Mouse (Mus musculus) megakaryocyte, embryonic 14.5 days (primary cell): Measurements from ENCODE around the gene Lhfpl3. TPM values are rescaled to one million over a fixed set of nuclear protein-coding genes. Genes with fewer than 3 reads are reported as not detected.

Source experiments
- H3K27me3 ChIP-seq: replicated peaks from 2 replicates; pipeline ENCODE3; 2012; ENCODE audit warnings: inconsistent platforms
- H3K36me3 ChIP-seq: replicated peaks from 2 replicates; pipeline ENCODE3; 2012; ENCODE audit warnings: low read length, inconsistent platforms, mixed read lengths
- H3K4me1 ChIP-seq: 2 replicates; pipeline ENCODE4 v1.6.1; 2012; ENCODE audit warnings: inconsistent platforms
- H3K4me3 ChIP-seq: replicated peaks from 2 replicates; pipeline ENCODE3; 2012; ENCODE audit warnings: moderate library complexity, mild to moderate bottlenecking, inconsistent platforms
- H3K9me3 ChIP-seq: 2 replicates; pipeline ENCODE4 v1.6.1; 2012; ENCODE audit warnings: inconsistent platforms
- FLI1 ChIP-seq: IDR thresholded peaks from 2 replicates; pipeline ENCODE4 v1.6.1; 2012; ENCODE audit warnings: low read length, inconsistent platforms, mixed read lengths
- GATA1 ChIP-seq: IDR thresholded peaks from 3 replicates; pipeline ENCODE4 v1.6.1; 2012; ENCODE audit warnings: mixed read lengths, low read length, inconsistent platforms, borderline replicate concordance
- polyA plus RNA-seq: library from polyadenylated mRNA; stranded (reverse); fragments of >175 nt; gene quantifications from 2 replicates; pipeline ENCODE4 v1.2.3, GENCODE M21; 2012; ENCODE audit warnings: low replicate concordance; ENCODE audit not compliant: insufficient read depth

Lhfpl3 gene
- polyA plus RNA-seq, 1 experiment, result not detected

DNA sequence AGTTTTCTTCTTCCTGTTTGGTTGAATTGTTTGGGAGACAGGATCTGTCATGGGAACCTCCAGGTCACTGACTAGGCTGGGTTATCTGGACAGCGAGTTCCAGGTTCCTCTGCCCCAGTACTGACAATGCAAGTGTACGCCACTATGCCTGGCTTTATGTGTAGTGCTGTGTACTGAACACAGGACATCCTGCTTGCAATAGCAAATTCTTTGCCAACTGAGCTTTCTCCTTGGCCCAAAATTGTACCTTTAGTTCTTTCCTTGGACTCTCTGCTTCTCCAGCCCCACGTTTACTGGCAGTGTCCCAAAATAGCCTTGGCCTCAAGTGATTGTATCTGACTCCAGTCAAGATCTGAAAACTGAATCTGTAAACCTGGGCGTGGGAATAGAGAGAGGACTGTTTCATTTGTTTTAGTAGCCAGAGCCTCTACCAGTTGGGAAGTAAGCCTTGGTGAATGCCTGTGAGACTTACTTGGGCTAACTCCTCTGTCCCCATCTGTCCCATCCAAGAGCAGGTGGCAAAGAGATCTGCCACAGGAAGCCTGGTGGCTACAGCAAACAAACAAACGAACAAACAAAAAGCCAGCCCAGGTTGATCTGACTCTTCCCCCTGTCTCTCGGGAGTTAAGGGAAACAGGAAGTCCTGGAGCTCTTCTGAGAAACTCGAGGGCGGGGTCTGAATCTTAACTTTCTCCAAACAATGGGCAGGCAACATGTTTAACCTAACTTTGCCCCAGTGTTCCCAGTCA, 269.9 kb downstream of the Lhfpl3 start:
- Histone ChIP-seq H3K36me3 (no peaks in the 10 kb centered on the region), H3K4me3 (no peak overlapping the region), H3K9me3 (0 out of 2 replicates have a peak, but pooled peaks cover 3% of the 10 kb centered on the region), H3K4me1 (no peaks in the 10 kb centered on the region), H3K27me3 (no peaks in the 10 kb centered on the region)
- TF ChIP-seq GATA1 (no peak), FLI1 (no peak)

DNA sequence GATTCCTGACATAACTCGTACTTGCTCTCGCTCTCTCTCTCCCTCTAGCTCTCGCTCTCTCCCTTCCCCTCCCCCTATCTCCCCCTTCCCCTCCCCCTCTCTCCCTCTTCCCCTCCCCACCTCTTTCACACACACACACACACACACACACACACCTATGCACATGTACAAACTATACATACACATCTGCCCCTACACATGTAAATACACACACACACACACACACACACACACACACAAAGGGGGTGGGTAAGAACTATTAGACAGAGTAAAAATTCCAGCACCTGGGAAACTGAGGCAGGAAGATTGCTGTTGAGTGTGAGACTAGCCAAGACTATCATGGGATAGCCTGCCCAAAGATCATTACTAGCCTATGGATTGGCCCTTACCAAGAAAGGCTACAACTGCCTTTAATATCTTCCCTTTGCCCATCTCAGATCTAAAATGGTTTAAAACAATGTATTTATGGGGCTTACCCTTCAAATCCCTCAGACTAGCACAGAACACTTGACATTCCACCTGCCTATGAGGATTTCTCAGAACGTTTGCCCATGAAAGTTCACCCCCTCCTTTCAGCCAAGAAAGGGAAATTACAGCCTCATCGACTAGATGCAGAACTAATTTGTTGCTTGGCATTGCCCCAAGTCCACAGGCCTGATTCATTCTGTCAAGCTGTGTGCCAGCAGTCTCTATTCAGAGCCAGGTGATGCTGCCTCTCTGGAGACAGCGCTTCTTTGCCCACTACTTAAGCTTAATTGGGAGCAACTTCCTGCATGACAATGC, 289.3 kb downstream of the Lhfpl3 start:
- Histone ChIP-seq H3K27me3 (no peaks in the 10 kb centered on the region), H3K4me1 (no peaks in the 10 kb centered on the region), H3K36me3 (no peaks in the 10 kb centered on the region), H3K9me3 (peaks cover 25% of the 10 kb centered on the region), H3K4me3 (no peak overlapping the region)
- TF ChIP-seq GATA1 (no peak), FLI1 (no peak)

DNA sequence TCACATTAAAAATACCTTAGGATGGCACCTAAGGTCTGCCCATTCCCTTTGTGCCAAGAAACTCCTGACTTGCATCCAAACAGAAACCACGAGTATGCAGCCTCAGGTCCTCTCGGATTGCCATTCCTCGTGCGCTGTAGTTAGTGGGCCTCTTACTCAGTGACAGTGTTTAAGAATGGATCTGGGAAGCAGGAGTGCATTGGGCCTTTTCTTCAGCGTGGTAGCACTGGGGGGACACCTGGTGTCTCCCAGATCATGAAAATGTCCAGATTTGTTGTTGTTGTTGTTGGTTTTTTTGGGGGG, 289.8 kb downstream of the Lhfpl3 start:
- H3K36me3 ChIP-seq, result no peaks in the 10 kb centered on the region
- no peaks in the 10 kb centered on the region for H3K27me3 ChIP-seq
- no peaks in the 10 kb centered on the region for H3K4me1 ChIP-seq
- TF ChIP-seq GATA1 (no peak), FLI1 (no peak)
- H3K9me3 ChIP-seq, result peaks cover 25% of the 10 kb centered on the region
- no peak overlapping the region for H3K4me3 ChIP-seq

DNA sequence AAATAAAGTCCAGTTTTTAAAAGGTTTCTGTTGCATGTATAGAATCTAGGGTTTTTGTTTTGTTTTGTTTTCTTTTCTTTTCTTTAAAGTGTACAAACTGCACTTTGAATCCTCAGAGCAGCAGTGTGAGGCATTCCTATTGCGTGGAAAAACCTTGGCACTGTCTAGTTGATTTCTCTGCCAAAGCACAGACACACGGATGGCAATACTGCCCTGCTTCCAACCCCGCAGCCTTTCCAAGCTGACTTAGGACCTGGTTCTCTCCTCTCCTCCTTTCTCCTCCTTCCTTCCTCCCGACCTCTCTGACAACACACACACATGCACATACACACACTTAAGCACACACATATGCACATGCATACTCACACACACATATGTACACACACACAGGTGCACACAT, 294.6 kb downstream of the Lhfpl3 start:
- Histone ChIP-seq H3K4me1 (no peaks in the 10 kb centered on the region), H3K4me3 (peak overlapping the region; percentile 23), H3K36me3 (no peaks in the 10 kb centered on the region), H3K27me3 (no peaks in the 10 kb centered on the region), H3K9me3 (peaks cover 18% of the 10 kb centered on the region)
- TF ChIP-seq GATA1 (no peak), FLI1 (no peak)

DNA sequence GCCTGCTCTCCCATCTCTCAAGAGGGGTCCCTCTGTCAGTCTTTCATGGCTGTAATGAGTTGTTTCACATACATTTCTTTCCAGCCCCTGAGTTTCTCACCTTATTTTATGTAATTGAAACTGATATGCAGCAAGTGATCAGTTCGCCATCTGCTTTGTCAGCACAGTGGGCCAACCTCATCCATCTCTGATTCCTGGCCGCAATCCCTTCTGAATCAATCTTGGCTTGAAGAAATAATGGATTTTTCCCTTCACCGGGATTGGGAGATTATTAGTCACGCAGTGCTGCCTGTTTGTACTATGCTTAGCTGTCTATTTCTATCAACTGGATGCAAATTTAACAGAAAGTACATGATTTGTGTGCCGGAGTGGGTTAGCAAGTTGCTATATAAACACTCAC, 297.0 kb downstream of the Lhfpl3 start:
- H3K36me3 ChIP-seq, result no peaks in the 10 kb centered on the region
- no peaks in the 10 kb centered on the region for H3K27me3 ChIP-seq
- TF ChIP-seq GATA1 (no peak), FLI1 (no peak)

DNA sequence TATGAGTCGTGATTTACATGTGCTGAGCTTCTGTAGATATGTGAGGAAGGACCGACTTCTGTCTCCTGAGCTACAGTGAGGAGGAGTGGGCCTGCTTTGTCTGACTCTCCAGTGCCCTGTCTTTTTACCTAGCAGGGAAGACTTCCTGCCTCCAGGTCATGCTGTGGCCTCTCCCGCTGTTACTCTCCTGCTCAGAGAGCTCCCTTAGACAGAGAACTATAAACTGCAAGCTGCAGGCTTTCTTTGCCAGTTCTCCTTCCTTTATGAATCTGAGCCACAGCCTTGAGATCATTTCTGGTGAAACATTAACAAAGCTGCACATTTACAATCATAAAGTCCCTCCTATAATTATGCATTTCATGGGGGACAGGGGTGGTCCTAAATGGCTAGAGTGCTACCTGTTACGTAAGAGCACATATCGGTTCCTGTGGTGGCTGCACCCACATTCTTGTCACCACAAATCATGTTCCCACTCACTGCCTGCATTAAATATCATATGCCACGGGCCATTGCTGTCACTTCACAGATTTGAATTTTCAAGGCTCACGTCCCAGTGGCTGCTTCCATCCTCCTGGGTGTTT, 303.3 kb downstream of the Lhfpl3 start:
- H3K4me3 ChIP-seq, result no peak overlapping the region
- H3K9me3 ChIP-seq, result 0 out of 2 replicates have a peak, but pooled peaks cover 3% of the 10 kb centered on the region
- H3K4me1 ChIP-seq, result no peaks in the 10 kb centered on the region
- TF ChIP-seq FLI1 (no peak), GATA1 (no peak)
- no peaks in the 10 kb centered on the region for H3K27me3 ChIP-seq
- no peaks in the 10 kb centered on the region for H3K36me3 ChIP-seq

More for the DNA sequence above, 297.0 kb downstream of the Lhfpl3 start:
- Histone ChIP-seq H3K4me1 (no peaks in the 10 kb centered on the region), H3K4me3 (no peak overlapping the region), H3K9me3 (peaks cover 6% of the 10 kb centered on the region)

DNA sequence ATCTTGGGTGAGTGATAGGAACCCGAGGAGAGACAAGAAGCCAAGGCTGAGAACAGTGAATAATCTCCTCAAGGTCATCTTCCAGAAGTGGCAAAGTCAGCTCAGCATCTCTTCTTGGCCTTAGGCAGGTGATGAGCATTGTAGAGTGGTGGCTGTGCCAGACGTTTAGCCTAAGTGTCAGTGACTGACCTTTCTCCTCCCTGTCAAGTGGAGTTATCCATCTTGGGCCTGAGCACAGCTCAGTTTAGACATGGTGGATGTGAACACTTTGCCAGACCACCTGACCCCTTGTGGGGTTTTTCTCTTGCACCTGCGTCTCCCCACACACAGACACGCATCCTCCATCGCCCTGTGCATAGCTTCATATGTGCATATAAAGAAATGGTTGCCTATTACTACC, 305.6 kb downstream of the Lhfpl3 start:
- no peak overlapping the region for H3K4me3 ChIP-seq
- H3K36me3 ChIP-seq, result no peaks in the 10 kb centered on the region
- 0 out of 2 replicates have a peak, but pooled peaks cover 3% of the 10 kb centered on the region for H3K9me3 ChIP-seq
- TF ChIP-seq GATA1, result no peak
- TF ChIP-seq FLI1, result no peak
- H3K4me1 ChIP-seq, result no peaks in the 10 kb centered on the region
- H3K27me3 ChIP-seq, result no peaks in the 10 kb centered on the region

DNA sequence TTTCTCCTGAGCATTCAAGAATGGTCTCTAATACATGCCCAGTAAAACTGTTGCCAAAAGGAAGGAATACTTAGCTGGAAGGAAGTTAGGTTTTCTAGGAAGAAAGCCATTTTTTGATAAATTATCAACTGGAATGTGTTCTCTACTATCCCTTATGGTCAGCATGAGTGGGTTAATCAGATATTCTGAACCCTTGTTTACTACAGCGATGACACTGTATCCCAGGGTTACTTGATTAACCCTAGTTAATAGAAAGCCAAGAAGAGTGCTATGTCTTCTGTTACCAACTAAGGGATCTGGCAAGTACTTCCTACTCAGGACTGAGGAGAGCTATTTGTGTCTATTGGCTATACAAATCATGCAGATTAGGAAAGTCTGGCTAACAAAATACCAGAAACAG, 349.0 kb downstream of the Lhfpl3 start:
- Histone ChIP-seq H3K4me1 (no peaks in the 10 kb centered on the region), H3K4me3 (no peak overlapping the region), H3K9me3 (no peaks in the 10 kb centered on the region), H3K27me3 (no peaks in the 10 kb centered on the region), H3K36me3 (no peaks in the 10 kb centered on the region)
- TF ChIP-seq GATA1 (no peak), FLI1 (no peak)

DNA sequence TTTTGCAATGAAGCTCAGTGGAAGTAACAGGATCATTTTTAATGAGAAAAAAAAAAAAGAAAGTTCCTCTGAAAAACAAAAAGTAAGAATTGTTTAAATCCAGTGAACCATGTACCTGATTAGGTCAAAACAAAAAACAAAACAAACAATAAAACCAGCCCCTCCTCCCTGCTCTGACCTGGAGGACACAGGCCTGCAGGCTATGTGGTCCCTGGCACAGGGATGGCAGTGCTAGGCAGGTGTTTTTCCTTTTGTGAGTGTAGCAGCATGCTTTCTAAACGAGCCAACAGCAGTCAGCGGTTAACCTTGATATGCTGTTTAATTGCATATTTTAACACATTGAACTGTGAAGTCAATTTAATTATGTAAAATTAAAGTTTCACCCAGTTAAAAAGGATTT, 360.7 kb downstream of the Lhfpl3 start:
- Histone ChIP-seq H3K36me3 (no peaks in the 10 kb centered on the region), H3K4me1 (no peaks in the 10 kb centered on the region), H3K4me3 (no peak overlapping the region), H3K27me3 (no peaks in the 10 kb centered on the region), H3K9me3 (no peaks in the 10 kb centered on the region)
- TF ChIP-seq FLI1 (no peak), GATA1 (no peak)

DNA sequence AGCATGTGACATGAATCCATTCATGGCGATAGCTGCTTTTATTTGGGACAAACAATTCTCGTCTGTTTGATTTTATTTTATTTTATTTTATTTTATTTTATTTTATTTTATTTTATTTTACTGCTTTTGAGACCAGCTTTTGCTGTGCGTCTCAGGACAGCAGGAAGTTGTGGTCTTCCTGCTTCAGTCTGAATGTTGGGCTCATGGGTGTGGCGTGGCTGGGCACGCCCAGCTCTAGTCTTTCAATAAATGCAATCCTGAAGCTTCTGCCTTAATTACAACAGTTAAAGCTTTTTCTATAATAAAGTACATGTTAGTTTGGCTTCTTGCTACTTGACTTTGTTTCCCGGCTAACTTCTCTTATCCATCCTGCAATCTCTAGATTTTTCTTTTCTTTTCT, 365.4 kb downstream of the Lhfpl3 start:
- H3K9me3 ChIP-seq, result no peaks in the 10 kb centered on the region
- no peaks in the 10 kb centered on the region for H3K36me3 ChIP-seq
- H3K4me3 ChIP-seq, result no peak overlapping the region
- TF ChIP-seq GATA1, result no peak
- no peak for TF ChIP-seq FLI1
- no peaks in the 10 kb centered on the region for H3K4me1 ChIP-seq
- no peaks in the 10 kb centered on the region for H3K27me3 ChIP-seq
